Mouse (Mus musculus): ENCODE results near the gene Naga. TPM values are rescaled to one million over a fixed set of nuclear protein-coding genes. Genes with fewer than 3 reads are reported as not detected.

Gene Naga
- polyA plus RNA-seq (2014; fragmentation: Nextera tagmentation; extraction: Ambion mirVana) = 68.6 and 72.4 TPM in 2 replicates

DNA sequence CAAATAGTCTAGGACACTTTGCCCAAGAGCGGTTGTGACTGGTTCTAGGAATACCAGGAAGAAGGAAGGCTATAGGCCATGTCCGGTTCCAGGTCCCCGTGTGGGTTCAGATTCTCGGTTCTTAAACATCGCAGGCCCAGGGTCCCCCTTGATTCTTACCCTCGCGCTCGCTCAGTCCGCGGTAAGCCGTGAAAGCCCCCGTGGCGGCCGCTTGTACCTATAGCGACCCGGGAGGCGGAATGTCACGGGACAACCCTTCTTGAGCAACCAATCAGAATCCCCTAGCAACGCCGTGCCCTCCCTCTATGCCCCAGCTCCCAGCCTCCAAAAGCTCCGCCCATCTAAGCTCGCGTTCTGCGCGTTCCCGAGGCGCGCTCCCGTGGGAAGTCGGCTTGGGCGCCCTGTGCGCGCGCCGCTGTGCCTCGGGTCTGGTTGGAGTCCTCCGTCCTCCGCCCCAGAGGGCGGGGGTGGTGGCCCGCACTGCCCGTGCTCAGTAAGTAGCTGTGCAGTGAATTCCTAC, at the start of gene Naga, which contains the start of the genes Pheta2 and Smdt1:
TSS of gene Naga (minus strand) at position 333 of the 520 bp plus-strand sequence.
TSS of gene Pheta2 (plus strand) at position 350 of the 520 bp plus-strand sequence.
TSS of gene Smdt1 (plus strand) at position 367 of the 520 bp plus-strand sequence.
- peak; percentile 87 for ATAC-seq (ENCODE audit: insufficient number of reproducible peaks, insufficient read depth, low FRiP score, low read depth)
- peak within 1 kb of the TSS; percentile 49 for H3K9ac ChIP-seq (replicated peaks; ENCODE audit: low read depth, low read length)
- no peaks in the 10 kb centered on the region for H3K9me3 ChIP-seq (ENCODE audit: control insufficient read depth, low read depth, low read length)
- H3K27ac ChIP-seq (ENCODE audit: low read length) = peak within 1 kb of the TSS; percentile 21; the same call in 1 of the 2 replicates
- H3K4me1 ChIP-seq (ENCODE audit: control insufficient read depth, insufficient read depth, low read length) = peaks cover 30% of the 10 kb centered on the region
- H3K4me3 ChIP-seq (ENCODE audit: low read depth, low read length) = peak within 1 kb of the TSS; percentile 49
- H3K4me2 ChIP-seq (replicated peaks; ENCODE audit: low read depth, low read length) = peak within 1 kb of the TSS; percentile 83
- WGBS = under 1% methylated on average over 41 of the region's 41 CpGs
- H3K36me3 ChIP-seq (ENCODE audit: control insufficient read depth, insufficient read depth, low read length) = peaks cover 16% of the 10 kb centered on the region
- H3K27me3 ChIP-seq (ENCODE audit: control insufficient read depth, insufficient read depth, low read length) = no peaks in the 10 kb centered on the region

DNA sequence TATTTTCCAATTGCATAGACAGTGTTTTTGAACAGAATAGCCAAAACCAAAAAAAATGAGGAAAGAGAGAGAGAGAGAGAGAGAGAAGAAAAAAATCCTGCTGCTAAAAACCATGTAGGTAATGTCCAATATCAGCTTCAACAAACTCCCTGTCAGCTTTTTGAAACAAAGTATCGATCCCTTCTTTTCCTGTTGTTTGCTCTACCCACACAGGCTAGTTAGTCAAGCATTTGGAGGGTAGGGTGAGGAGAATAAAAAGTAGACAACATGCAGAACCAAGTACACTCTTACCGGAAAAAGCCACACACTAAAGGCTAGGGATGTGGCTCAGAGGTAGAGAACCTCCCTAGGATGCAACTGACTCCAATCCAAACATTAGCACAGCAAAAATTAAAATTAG, 47.0 kb upstream of the Naga start:
- H3K9ac ChIP-seq (replicated peaks; ENCODE audit: low read depth, low read length) = no peak overlapping the region
- H3K4me3 ChIP-seq (ENCODE audit: low read depth, low read length) = no peak overlapping the region
- H3K4me2 ChIP-seq (replicated peaks; ENCODE audit: low read depth, low read length) = no peak overlapping the region
- no peak for ATAC-seq (ENCODE audit: insufficient number of reproducible peaks, insufficient read depth, low FRiP score, low read depth)
- no peak overlapping the region for H3K27ac ChIP-seq (ENCODE audit: low read length)
- H3K36me3 ChIP-seq (ENCODE audit: control insufficient read depth, insufficient read depth, low read length) = no peaks in the 10 kb centered on the region
- H3K4me1 ChIP-seq (ENCODE audit: control insufficient read depth, insufficient read depth, low read length) = 0 out of 2 replicates have a peak, but pooled peaks cover 2% of the 10 kb centered on the region
- H3K27me3 ChIP-seq (ENCODE audit: control insufficient read depth, insufficient read depth, low read length) = no peaks in the 10 kb centered on the region
- H3K9me3 ChIP-seq (ENCODE audit: control insufficient read depth, low read depth, low read length) = no peaks in the 10 kb centered on the region
- WGBS = 81% methylated on average over 2 of the region's 2 CpGs

DNA sequence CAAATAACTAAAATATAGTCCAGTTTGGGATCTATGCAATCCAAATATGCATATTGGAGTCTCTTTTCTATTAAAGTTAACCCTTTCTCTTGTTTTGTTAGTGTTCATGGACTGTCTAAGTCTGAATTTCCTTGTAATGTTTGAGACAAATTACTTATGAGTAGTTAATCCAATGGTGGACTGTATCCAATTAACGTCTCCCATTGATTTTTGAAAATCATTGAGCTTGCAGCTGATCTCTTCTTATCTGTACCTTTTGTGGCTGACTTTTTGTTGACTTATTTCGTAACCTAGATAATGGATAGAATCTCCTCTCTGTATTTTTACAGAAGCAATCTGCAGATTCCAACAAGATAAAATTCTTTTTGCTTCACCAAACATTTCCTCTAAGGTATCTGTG, 43.7 kb upstream of the Naga start:
- H3K4me2 ChIP-seq (replicated peaks; ENCODE audit: low read depth, low read length) = no peak overlapping the region
- H3K27me3 ChIP-seq (ENCODE audit: control insufficient read depth, insufficient read depth, low read length) = no peaks in the 10 kb centered on the region
- no peak overlapping the region for H3K9ac ChIP-seq (replicated peaks; ENCODE audit: low read depth, low read length)
- no peak for ATAC-seq (ENCODE audit: insufficient number of reproducible peaks, insufficient read depth, low FRiP score, low read depth)
- no peaks in the 10 kb centered on the region for H3K9me3 ChIP-seq (ENCODE audit: control insufficient read depth, low read depth, low read length)
- H3K4me1 ChIP-seq (ENCODE audit: control insufficient read depth, insufficient read depth, low read length) = peaks cover 16% of the 10 kb centered on the region
- no peaks in the 10 kb centered on the region for H3K36me3 ChIP-seq (ENCODE audit: control insufficient read depth, insufficient read depth, low read length)
- 86% methylated on average over 2 of the region's 2 CpGs for WGBS
- no peak overlapping the region for H3K27ac ChIP-seq (ENCODE audit: low read length)
- no peak overlapping the region for H3K4me3 ChIP-seq (ENCODE audit: low read depth, low read length)

DNA sequence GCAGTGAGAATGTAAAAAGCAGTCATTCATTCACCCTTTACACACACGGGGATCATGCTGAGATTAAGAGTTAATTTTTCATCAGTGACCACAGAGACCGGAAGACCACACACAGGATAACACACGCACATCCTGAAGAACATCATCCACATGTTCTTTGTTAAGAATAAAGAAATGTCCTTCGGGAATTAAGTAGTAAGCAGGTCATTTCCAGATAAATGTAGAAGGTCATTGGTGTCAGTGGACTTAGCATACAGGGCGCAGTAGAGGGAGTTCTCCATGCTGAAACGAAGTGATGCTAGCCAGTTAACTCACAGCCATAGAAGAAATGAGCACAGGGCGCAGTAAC, 42.0 kb upstream of the Naga start:
- Histone ChIP-seq H3K27ac (ENCODE audit: low read length) (peak overlapping the region; percentile 27; the same call in 1 of the 2 replicates), H3K27me3 (ENCODE audit: control insufficient read depth, insufficient read depth, low read length) (no peaks in the 10 kb centered on the region), H3K36me3 (ENCODE audit: control insufficient read depth, insufficient read depth, low read length) (no peaks in the 10 kb centered on the region), H3K4me1 (ENCODE audit: control insufficient read depth, insufficient read depth, low read length) (peaks cover 27% of the 10 kb centered on the region), H3K4me3 (ENCODE audit: low read depth, low read length) (peak overlapping the region; percentile 22; the same call in 1 of the 2 replicates), H3K4me2 (replicated peaks; ENCODE audit: low read depth, low read length) (peak overlapping the region; percentile 66), H3K9me3 (ENCODE audit: control insufficient read depth, low read depth, low read length) (no peaks in the 10 kb centered on the region), H3K9ac (replicated peaks; ENCODE audit: low read depth, low read length) (no peak overlapping the region)
- no peak for ATAC-seq (ENCODE audit: insufficient number of reproducible peaks, insufficient read depth, low FRiP score, low read depth)
- 24% methylated on average over 7 of the region's 7 CpGs for WGBS

DNA sequence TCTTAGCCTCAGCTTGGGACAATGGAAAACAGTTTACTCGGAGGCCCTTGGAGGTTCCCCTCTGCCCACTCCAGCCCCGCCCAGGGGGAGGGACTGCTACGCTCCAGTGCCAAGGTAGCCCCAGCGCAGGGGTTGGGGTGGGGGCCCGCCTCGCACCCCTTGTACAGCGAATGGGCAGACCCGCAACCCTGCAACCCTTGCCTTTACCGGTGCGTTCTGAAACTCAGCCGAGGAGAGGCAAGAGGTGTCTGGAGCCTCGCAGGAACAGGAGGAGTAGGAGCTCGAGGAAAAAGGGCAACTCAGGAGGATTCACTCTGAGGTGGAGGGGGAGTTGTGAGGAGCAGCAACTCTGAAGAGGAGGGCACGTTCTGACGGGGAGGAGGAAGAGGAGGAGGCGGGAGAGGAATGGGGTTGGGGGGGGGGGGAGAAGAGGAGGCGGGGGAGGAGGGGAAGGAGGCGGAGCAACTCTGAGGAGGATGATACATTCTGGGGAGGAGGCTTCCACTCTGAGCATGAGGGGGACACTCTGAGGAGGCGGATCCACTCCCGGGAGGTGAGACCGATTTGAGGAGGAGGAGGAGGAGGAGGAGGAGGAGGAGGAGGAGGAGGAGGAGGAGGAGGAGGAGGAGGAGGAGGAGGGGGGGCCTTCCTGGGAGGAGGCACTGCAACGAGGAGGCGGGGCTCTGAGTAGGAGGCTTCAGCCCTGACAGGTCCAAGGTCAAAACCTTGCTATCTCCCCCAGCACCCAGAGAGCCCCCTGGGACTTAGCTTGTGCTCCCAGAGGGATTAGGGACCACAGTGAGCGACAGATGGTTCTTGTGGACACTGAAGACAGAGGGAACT, 41.4 kb upstream of the Naga start, which contains the start of gene Cyp2d22:
TSS of gene Cyp2d22 (minus strand) at position 390 of the 843 bp plus-strand sequence.
- Histone ChIP-seq H3K27ac (ENCODE audit: low read length) (peak within 1 kb of the TSS; percentile 81; the same call in 1 of the 2 replicates), H3K27me3 (ENCODE audit: control insufficient read depth, insufficient read depth, low read length) (no peaks in the 10 kb centered on the region), H3K36me3 (ENCODE audit: control insufficient read depth, insufficient read depth, low read length) (no peaks in the 10 kb centered on the region), H3K4me2 (replicated peaks; ENCODE audit: low read depth, low read length) (peak within 1 kb of the TSS; percentile 66), H3K9ac (replicated peaks; ENCODE audit: low read depth, low read length) (peak within 1 kb of the TSS; percentile 52; the same call in 1 of the 2 replicates), H3K9me3 (ENCODE audit: control insufficient read depth, low read depth, low read length) (no peaks in the 10 kb centered on the region), H3K4me1 (ENCODE audit: control insufficient read depth, insufficient read depth, low read length) (peaks cover 27% of the 10 kb centered on the region), H3K4me3 (ENCODE audit: low read depth, low read length) (peak within 1 kb of the TSS; percentile 38)
- peak; percentile 54 for ATAC-seq (ENCODE audit: insufficient number of reproducible peaks, insufficient read depth, low FRiP score, low read depth)
- 3% methylated on average over 18 of the region's 24 CpGs for WGBS

DNA sequence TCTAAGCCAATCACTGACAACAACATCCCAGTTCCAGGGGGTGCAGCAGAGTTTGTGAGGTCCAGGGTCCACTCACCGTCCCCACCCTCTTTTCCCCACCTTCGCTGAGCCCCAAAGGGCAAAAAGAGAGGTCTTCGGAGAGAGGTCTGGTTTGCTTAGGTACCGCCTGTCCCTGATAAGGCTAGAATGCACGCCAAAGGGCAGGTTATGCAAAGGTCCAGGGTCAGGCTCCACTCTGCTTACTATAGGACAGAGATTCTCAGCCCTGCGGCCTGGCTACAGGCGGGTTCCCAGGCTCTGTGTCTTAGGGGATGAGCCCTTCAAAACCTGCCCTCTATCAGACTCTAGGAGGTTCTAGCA, 40.8 kb upstream of the Naga start:
- Histone ChIP-seq H3K36me3 (ENCODE audit: control insufficient read depth, insufficient read depth, low read length) (no peaks in the 10 kb centered on the region), H3K27me3 (ENCODE audit: control insufficient read depth, insufficient read depth, low read length) (no peaks in the 10 kb centered on the region), H3K9ac (replicated peaks; ENCODE audit: low read depth, low read length) (peak overlapping the region; percentile 52; the same call in 1 of the 2 replicates), H3K9me3 (ENCODE audit: control insufficient read depth, low read depth, low read length) (no peaks in the 10 kb centered on the region), H3K4me2 (replicated peaks; ENCODE audit: low read depth, low read length) (peak overlapping the region; percentile 66), H3K4me3 (ENCODE audit: low read depth, low read length) (peak overlapping the region; percentile 38), H3K27ac (ENCODE audit: low read length) (peak overlapping the region; percentile 81; the same call in 1 of the 2 replicates), H3K4me1 (ENCODE audit: control insufficient read depth, insufficient read depth, low read length) (peaks cover 27% of the 10 kb centered on the region)
- no peak for ATAC-seq (ENCODE audit: insufficient number of reproducible peaks, insufficient read depth, low FRiP score, low read depth)
- 21% methylated on average over 7 of the region's 7 CpGs for WGBS

DNA sequence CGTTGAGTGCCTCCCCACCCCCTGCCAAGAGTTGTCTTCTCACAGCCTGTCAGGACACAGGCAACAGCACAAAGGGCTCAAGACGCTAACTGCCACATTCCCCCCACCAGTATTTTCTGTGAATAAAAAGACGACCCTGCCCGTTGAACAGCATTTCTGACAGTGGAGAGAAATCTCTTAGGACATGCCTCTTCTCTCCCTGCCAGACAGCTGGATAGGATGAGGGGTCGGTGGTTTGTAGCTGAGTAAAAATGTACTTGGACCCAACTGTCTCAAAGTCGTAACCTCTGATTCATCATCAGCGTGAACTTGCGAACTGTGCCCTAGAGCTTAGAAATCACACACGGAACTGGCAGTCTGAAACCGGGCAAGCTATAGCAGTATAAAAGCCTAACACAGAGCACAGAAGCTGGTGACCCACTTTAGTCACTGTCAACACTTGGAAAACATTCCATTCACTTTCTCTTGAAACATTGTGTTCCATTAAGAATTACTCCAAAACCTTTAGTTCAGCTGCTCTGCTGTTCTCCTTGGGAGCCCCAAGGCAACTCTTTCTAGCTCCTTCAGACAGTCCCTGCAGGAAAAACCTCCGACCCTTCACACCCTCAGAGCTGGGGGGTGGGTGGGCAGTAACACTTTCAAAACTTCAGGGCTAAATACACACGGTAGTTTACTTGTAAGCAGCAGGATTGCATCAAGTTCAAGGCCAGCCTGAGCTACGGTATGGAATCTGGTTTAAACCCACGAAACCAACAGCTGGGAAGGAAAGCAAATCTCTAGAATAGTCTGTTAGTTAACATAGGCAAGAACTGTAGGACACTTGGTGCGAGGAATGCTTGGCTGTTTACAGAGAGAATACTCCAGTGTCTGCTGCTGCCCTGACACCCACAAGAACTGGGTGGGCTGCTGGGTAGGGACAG, 39.8 kb upstream of the Naga start:
- WGBS = 29% methylated on average over 15 of the region's 15 CpGs
- Histone ChIP-seq H3K36me3 (ENCODE audit: control insufficient read depth, insufficient read depth, low read length) (no peaks in the 10 kb centered on the region), H3K4me1 (ENCODE audit: control insufficient read depth, insufficient read depth, low read length) (peaks cover 27% of the 10 kb centered on the region), H3K4me3 (ENCODE audit: low read depth, low read length) (no peak overlapping the region), H3K9ac (replicated peaks; ENCODE audit: low read depth, low read length) (no peak overlapping the region), H3K27me3 (ENCODE audit: control insufficient read depth, insufficient read depth, low read length) (no peaks in the 10 kb centered on the region), H3K27ac (ENCODE audit: low read length) (0 out of 2 replicates have a peak overlapping the region, but pooled peaks have one; percentile 81), H3K4me2 (replicated peaks; ENCODE audit: low read depth, low read length) (peak overlapping the region; percentile 66; the same call in 1 of the 2 replicates), H3K9me3 (ENCODE audit: control insufficient read depth, low read depth, low read length) (no peaks in the 10 kb centered on the region)
- no peak for ATAC-seq (ENCODE audit: insufficient number of reproducible peaks, insufficient read depth, low FRiP score, low read depth)

DNA sequence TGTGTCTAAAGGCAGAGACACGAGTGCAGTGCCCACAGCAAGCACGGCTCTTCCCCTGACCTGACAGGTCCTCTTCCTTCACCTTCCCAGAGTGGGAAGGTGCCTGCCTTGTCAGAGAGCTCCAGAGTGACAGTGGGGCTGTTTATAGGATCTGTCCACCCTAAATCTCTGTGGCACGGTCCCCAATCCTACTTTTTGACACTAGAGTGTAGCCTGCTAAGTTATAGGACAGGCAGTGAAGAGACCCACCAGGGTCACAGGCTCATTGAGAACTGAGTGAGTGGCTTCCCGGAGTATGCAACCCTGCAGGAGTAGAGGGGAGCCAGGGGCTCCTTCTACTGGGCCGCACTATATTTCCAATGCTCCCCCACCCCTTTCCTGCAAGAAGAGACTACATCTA, 39.0 kb upstream of the Naga start:
- Histone ChIP-seq H3K27me3 (ENCODE audit: control insufficient read depth, insufficient read depth, low read length) (no peaks in the 10 kb centered on the region), H3K4me2 (replicated peaks; ENCODE audit: low read depth, low read length) (no peak overlapping the region), H3K4me3 (ENCODE audit: low read depth, low read length) (no peak overlapping the region), H3K4me1 (ENCODE audit: control insufficient read depth, insufficient read depth, low read length) (peaks cover 27% of the 10 kb centered on the region), H3K9me3 (ENCODE audit: control insufficient read depth, low read depth, low read length) (no peaks in the 10 kb centered on the region), H3K9ac (replicated peaks; ENCODE audit: low read depth, low read length) (no peak overlapping the region), H3K36me3 (ENCODE audit: control insufficient read depth, insufficient read depth, low read length) (no peaks in the 10 kb centered on the region), H3K27ac (ENCODE audit: low read length) (no peak overlapping the region)
- WGBS = 70% methylated on average over 5 of the region's 5 CpGs
- no peak for ATAC-seq (ENCODE audit: insufficient number of reproducible peaks, insufficient read depth, low FRiP score, low read depth)
